Mouse (Mus musculus) erythroblast, embryonic 14.5 days (primary cell): Measurements from ENCODE around the gene Cd160.

ENCODE experiments used
- GATA1 ChIP-seq: IDR thresholded peaks from 2 replicates; pipeline ENCODE4 v1.6.1; 2012; ENCODE audit warnings: low read length, inconsistent platforms, mixed read lengths
- TAL1 ChIP-seq: IDR thresholded peaks from 3 replicates; pipeline ENCODE4 v1.6.1; 2012; ENCODE audit warnings: low read length, inconsistent platforms, mixed read lengths

DNA sequence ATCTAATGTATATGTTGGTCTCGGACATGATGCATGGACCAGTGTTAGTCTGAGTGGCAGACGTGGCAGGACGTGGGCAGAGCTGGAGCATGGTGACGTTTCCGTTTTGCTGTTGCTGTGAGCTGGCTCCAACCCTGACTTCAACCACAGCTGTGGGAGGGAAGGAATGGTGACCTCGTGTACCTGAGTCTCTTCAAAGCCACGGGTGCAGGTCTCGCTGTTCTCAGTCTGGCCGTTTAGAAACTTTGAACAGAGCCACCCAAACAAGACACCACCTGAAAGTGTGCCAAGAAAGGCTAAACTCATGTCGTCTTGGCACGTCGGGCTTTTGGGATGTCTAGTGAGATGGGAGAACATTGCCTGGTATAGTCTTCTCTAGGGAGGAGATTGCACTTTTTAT is 17.8 kb upstream of the Cd160 start:
- no peak for TF ChIP-seq TAL1
- no peak for TF ChIP-seq GATA1
